Mouse (Mus musculus) embryonic facial prominence, embryonic 14.5 days (tissue): ENCODE results near the gene 4930432M17Rik. TPM values are rescaled to one million over a fixed set of nuclear protein-coding genes. Genes with fewer than 3 reads are reported as not detected.

Experiments used
- ATAC-seq: fragments of 200-750 bp; cut with Nextera tagmentation; 2 replicates; pipeline ENCODE4 v1.8.0; 2017; ENCODE audit warnings: low read depth, moderate number of reproducible peaks, moderate TSS enrichment
- DNase-seq: peaks from one replicate; pipeline ENCODE4 v3.0.0-alpha.2; 2015; ENCODE audit warnings: low spot score
- H3K27ac ChIP-seq: fragments of 300-500 bp; sonication (generic); replicated peaks from 2 replicates; pipeline ENCODE4 v1.5.1; 2014; ENCODE audit warnings: low read depth, mild to moderate bottlenecking, low read length, moderate library complexity
- H3K27me3 ChIP-seq: fragments of 300-500 bp; sonication (generic); replicated peaks from 2 replicates; pipeline ENCODE4 v1.6.1; 2014; ENCODE audit warnings: low read length; ENCODE audit not compliant: control insufficient read depth, insufficient read depth
- H3K36me3 ChIP-seq: fragments of 300-500 bp; sonication (generic); 2 replicates; pipeline ENCODE4 v1.6.1; 2014; ENCODE audit warnings: low read length, mixed read lengths; ENCODE audit not compliant: control insufficient read depth, insufficient read depth
- H3K4me1 ChIP-seq: fragments of 300-500 bp; sonication (generic); 2 replicates; pipeline ENCODE4 v1.6.1; 2014; ENCODE audit warnings: antibody characterized with exemption, low read length; ENCODE audit not compliant: control insufficient read depth, insufficient read depth
- H3K4me2 ChIP-seq: fragments of 300-500 bp; sonication (generic); 2 replicates; pipeline ENCODE4 v1.6.1; 2014; ENCODE audit warnings: low read depth, mild to moderate bottlenecking, low read length, moderate library complexity, mixed read lengths
- H3K4me3 ChIP-seq: fragments of 300-500 bp; sonication (generic); 2 replicates; pipeline ENCODE4 v1.5.1; 2014; ENCODE audit warnings: low read depth, mild to moderate bottlenecking, low read length
- H3K9ac ChIP-seq: fragments of 300-500 bp; sonication (generic); 2 replicates; pipeline ENCODE4 v1.6.1; 2014; ENCODE audit warnings: low read depth, mild to moderate bottlenecking, low read length, moderate library complexity, mixed read lengths
- H3K9me3 ChIP-seq: fragments of 300-500 bp; sonication (generic); 2 replicates; pipeline ENCODE4 v1.6.1; 2016; ENCODE audit warnings: low read length; ENCODE audit not compliant: control insufficient read depth
- WGBS: fragments of 180-500 bp; shearing (Covaris S2); extraction: QIAGEN DNeasy Blood & Tissue Kit; methylation state at CpG from one replicate; pipeline ENCODE4 v1.1.7; 2014; 5-methylcytosine and 5-hydroxymethylcytosine counted together
- polyA plus RNA-seq: library from polyadenylated mRNA; unstranded; fragments of >200 nt; fragmentation: Nextera tagmentation; extraction: Ambion mirVana; gene quantifications from 2 replicates; pipeline ENCODE4 v1.2.1, GENCODE M21; 2014

Gene 4930432M17Rik
- polyA plus RNA-seq, 1 experiment from 2014 or later, result not detected

GRCm38 (mm10) chr3:121723968-121724524 lies 53.5 kb downstream of the 4930432M17Rik start:
- WGBS, result 6% methylated on average over 20 of the region's 20 CpGs

GRCm38 (mm10) chr3:121724553-121724952 lies 54.0 kb downstream of the 4930432M17Rik start:
- Histone ChIP-seq H3K27ac (no peak overlapping the region), H3K36me3 (no peaks in the 10 kb centered on the region), H3K4me2 (peak overlapping the region; percentile 83), H3K9ac (peak overlapping the region; percentile 66; the same call in 1 of the 2 replicates), H3K4me3 (peak overlapping the region; percentile 74), H3K27me3 (peaks cover 9% of the 10 kb centered on the region; the same call in 1 of the 2 replicates), H3K9me3 (no peaks in the 10 kb centered on the region), H3K4me1 (peaks cover 9% of the 10 kb centered on the region; the same call in 1 of the 2 replicates)
- ATAC-seq (no peak), DNase-seq (no peak)
- 19% methylated on average over 12 of the region's 12 CpGs for WGBS

More at GRCm38 (mm10) chr3:121723968-121724524, 53.5 kb downstream of the 4930432M17Rik start:
- no peaks in the 10 kb centered on the region for H3K36me3 ChIP-seq
- H3K27me3 ChIP-seq, result peaks cover 9% of the 10 kb centered on the region; the same call in 1 of the 2 replicates
- H3K9me3 ChIP-seq, result no peaks in the 10 kb centered on the region
- H3K4me3 ChIP-seq, result peak overlapping the region; percentile 74
- no peak for DNase-seq
- no peak overlapping the region for H3K27ac ChIP-seq
- H3K9ac ChIP-seq, result peak overlapping the region; percentile 66
- ATAC-seq, result no peak
- peak overlapping the region; percentile 83 for H3K4me2 ChIP-seq
- H3K4me1 ChIP-seq, result peaks cover 9% of the 10 kb centered on the region; the same call in 1 of the 2 replicates

- Histone ChIP-seq H3K27ac (no peak overlapping the region), H3K4me3 (peak overlapping the region; percentile 11; the same call in 1 of the 2 replicates), H3K4me1 (peaks cover 9% of the 10 kb centered on the region; the same call in 1 of the 2 replicates), H3K9ac (no peak overlapping the region), H3K4me2 (peak overlapping the region; percentile 11; the same call in 1 of the 2 replicates), H3K36me3 (no peaks in the 10 kb centered on the region), H3K27me3 (peaks cover 9% of the 10 kb centered on the region; the same call in 1 of the 2 replicates), H3K9me3 (no peaks in the 10 kb centered on the region)
- WGBS, result 71% methylated on average over 10 of the region's 10 CpGs
- ATAC-seq, result no peak
- no peak for DNase-seq
Measured at GRCm38 (mm10) chr3:121725651-121726050, 55.1 kb downstream of the 4930432M17Rik start.

GRCm38 (mm10) chr3:121729678-121730077 lies 59.1 kb downstream of the 4930432M17Rik start:
- no peak overlapping the region for H3K9ac ChIP-seq
- no peaks in the 10 kb centered on the region for H3K4me1 ChIP-seq
- peaks cover 11% of the 10 kb centered on the region; the same call in 1 of the 2 replicates for H3K36me3 ChIP-seq
- H3K4me3 ChIP-seq, result no peak overlapping the region
- no peak overlapping the region for H3K4me2 ChIP-seq
- H3K9me3 ChIP-seq, result no peaks in the 10 kb centered on the region
- H3K27ac ChIP-seq, result no peak overlapping the region
- no peaks in the 10 kb centered on the region for H3K27me3 ChIP-seq
- 88% methylated on average over 4 of the region's 4 CpGs for WGBS
- DNase-seq, result no peak
- ATAC-seq, result no peak

Other genes starting within 250 kb of the 4930432M17Rik start
- 870 and 944 TPM in 2 replicates for gene Cnn3, start 244.3 kb upstream of the 4930432M17Rik start, polyA plus RNA-seq
- 4.9 and 6.4 TPM in 2 replicates for gene Slc44a3, start 138.4 kb upstream of the 4930432M17Rik start, polyA plus RNA-seq
- 22.3 and 25.7 TPM in 2 replicates for gene F3, start 52.8 kb downstream of the 4930432M17Rik start, polyA plus RNA-seq
- 53.5 and 58.8 TPM in 2 replicates for gene Abcd3, start 144.5 kb downstream of the 4930432M17Rik start, polyA plus RNA-seq